Mouse (Mus musculus): ENCODE results near the gene Rex1bd. TPM values are rescaled to one million over a fixed set of nuclear protein-coding genes. Genes with fewer than 3 reads are reported as not detected.

Gene Rex1bd
- polyA plus RNA-seq (2015; fragmentation: Nextera tagmentation; extraction: Ambion mirVana), result 125 and 130 TPM in 2 replicates

DNA sequence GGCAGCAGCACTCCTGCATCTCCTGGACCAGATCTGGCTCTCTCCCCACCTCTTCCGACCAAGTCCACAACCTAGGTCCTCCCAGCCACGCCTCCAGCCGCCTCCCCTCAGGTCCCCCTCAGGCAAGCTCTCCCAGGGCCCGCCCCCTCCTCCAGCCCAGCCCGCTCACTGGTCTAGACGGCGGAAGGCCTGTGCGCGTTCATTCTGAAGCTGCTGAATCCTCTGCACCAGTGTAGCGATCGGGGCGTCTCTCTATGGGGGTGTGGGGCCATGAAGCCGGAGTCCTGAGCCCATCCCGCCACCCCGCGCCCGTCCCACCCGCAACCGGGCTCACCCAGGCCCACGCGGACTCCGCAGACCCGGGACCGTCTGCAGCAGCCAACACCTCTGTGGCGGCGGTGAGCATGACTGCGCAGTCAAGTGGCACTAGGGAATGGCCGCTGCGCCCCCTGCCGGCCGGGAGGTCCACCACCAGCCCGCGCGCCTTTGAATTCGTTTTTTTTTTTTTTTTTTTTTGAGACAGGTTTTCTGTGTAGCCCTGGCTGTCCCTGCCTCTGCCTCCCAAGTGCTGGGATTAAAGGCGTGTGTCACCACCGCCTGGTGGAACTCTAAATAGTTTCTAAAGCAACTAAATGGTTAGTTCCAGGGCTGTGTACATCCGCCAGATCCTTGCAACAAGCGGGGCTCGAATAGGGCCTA is at the start of gene Rex1bd:
TSS of gene Rex1bd (minus strand) at position 425 of the 699 bp plus-strand sequence.
- Histone ChIP-seq H3K4me1 (peaks cover 57% of the 10 kb centered on the region), H3K4me2 (peak within 1 kb of the TSS; percentile 88), H3K4me3 (replicated peaks) (peak within 1 kb of the TSS; percentile 82), H3K9me3 (no peaks in the 10 kb centered on the region), H3K36me3 (peaks cover 18% of the 10 kb centered on the region), H3K9ac (peak within 1 kb of the TSS; percentile 78), H3K27me3 (replicated peaks) (peaks cover 21% of the 10 kb centered on the region), H3K27ac (peak within 1 kb of the TSS; percentile 95)
- ATAC-seq (ENCODE audit: insufficient read depth, low FRiP score, low read depth), result peak; percentile 87
- WGBS, result 3% methylated on average over 40 of the region's 40 CpGs

DNA sequence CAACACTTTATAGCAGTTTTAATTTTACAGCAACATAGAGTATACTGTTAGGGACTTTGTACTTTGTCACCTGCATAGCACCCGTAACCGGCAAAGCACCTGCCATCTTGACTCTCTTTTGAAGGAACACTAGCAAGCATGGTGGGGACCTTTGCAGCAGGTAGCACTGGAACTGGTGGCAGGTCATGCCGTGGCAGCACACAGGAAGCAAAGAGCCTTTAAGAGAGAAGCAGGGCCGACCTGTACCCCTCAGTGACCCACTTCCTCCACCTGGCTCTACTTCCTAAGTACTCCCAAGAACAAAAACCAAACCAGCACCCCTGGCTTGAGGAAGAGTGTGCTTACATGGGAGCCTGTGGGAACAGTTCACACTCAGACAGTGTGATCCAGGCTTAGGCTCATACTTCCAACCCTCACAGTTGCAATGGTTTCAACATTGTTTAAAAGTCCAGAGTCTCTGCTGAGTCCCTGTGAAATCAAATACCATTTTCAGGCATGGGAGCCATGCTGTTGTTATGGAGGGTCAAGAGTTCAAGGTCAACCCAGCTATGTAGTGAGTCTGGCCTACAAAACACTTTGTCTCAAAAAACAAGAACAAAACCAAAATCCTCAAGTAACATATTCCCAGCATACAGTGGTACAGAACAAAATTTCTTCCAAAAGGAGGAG is 48.7 kb upstream of the Rex1bd start:
- H3K9me3 ChIP-seq, result no peaks in the 10 kb centered on the region
- H3K27me3 ChIP-seq (replicated peaks), result no peaks in the 10 kb centered on the region
- ATAC-seq (ENCODE audit: insufficient read depth, low FRiP score, low read depth), result no peak
- no peak overlapping the region for H3K4me2 ChIP-seq
- 0 out of 2 replicates have a peak, but pooled peaks cover 3% of the 10 kb centered on the region for H3K36me3 ChIP-seq
- no peak overlapping the region for H3K27ac ChIP-seq
- no peak overlapping the region for H3K9ac ChIP-seq
- peaks cover 36% of the 10 kb centered on the region for H3K4me1 ChIP-seq
- 85% methylated on average over 4 of the region's 4 CpGs for WGBS
- no peak overlapping the region for H3K4me3 ChIP-seq (replicated peaks)

DNA sequence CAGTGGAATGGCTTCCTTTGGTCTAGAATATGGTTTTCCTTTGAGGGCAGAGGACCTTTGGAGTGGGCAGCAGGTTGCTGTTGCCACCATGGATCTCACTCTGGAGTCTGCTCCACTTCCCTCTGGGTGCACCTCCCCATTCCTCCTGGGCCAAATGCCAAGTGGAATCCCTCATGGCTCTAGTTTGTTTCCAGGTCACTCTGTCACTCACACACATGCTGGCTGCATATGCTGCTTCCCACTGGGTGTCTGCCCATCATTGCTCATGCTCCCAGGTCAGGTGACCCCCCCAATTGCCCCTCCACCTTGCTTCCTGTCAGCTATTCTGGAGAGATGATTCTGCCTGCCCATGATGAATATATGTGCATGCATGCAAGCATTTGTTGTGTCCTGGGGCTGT is 47.2 kb upstream of the Rex1bd start:
- Histone ChIP-seq H3K4me3 (replicated peaks) (no peak overlapping the region), H3K9me3 (no peaks in the 10 kb centered on the region), H3K4me2 (no peak overlapping the region), H3K4me1 (peaks cover 29% of the 10 kb centered on the region), H3K27ac (peak overlapping the region; percentile 51), H3K9ac (no peak overlapping the region), H3K36me3 (0 out of 2 replicates have a peak, but pooled peaks cover 3% of the 10 kb centered on the region), H3K27me3 (replicated peaks) (no peaks in the 10 kb centered on the region)
- ATAC-seq (ENCODE audit: insufficient read depth, low FRiP score, low read depth), result no peak; the same call in 1 of the 2 replicates

DNA sequence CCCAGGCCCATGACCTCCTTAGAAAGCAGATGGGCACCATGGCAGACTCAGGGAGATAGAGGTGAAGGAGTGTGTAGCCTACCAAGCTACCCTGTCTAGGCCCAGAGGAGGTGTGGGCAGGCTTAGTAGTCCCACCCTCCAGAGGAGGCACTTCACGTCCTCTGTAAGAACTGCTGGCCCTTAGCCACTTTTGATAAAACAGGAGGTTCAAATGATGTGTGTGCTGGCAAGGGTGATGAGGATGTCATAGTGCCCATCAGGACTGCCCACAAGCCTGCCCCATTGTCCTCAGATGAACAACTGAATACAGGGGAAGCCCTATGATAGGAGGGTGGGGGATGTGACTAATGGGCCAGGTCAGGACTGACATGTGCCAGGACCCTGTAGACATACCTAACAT is 46.3 kb upstream of the Rex1bd start:
- Histone ChIP-seq H3K27me3 (replicated peaks) (no peaks in the 10 kb centered on the region), H3K4me1 (peaks cover 21% of the 10 kb centered on the region), H3K9ac (no peak overlapping the region), H3K27ac (peak overlapping the region; percentile 51; the same call in 1 of the 2 replicates), H3K4me3 (replicated peaks) (no peak overlapping the region), H3K4me2 (no peak overlapping the region), H3K36me3 (0 out of 2 replicates have a peak, but pooled peaks cover 3% of the 10 kb centered on the region), H3K9me3 (no peaks in the 10 kb centered on the region)
- 40% methylated on average over 1 of the region's 1 CpGs for WGBS
- no peak for ATAC-seq (ENCODE audit: insufficient read depth, low FRiP score, low read depth)

DNA sequence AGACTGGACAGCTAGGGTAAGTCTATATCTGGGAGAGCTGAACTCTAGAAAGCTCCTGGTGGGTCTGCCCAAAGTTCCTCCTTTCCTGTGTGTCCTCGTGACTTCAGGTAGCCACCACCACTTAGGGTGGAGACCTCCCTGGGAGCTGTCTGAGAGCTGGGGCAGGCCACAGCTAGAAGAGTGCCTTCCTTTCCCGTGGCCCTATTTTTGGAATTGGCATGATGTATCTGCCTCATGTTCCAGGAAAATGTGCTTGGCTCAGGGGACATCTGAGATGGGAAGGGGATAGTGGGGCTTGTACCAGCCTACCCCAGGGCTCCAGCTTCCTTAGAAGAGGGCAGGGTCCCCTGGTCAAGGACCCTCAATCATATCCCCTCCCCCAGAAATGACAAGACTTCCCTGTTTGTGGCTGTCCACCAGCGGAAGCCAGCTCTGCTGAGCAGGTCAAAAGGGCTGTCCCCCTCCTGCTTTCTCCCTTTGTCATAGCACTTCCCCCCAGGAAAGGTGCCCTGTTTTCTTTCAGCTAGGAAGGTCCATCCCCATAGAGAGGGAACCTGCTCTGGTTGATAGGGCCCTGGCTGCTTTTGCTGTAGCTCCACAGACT is 45.1 kb upstream of the Rex1bd start:
- Histone ChIP-seq H3K27me3 (replicated peaks) (no peaks in the 10 kb centered on the region), H3K4me2 (no peak overlapping the region), H3K36me3 (no peaks in the 10 kb centered on the region), H3K9me3 (no peaks in the 10 kb centered on the region), H3K27ac (no peak overlapping the region), H3K9ac (no peak overlapping the region), H3K4me3 (replicated peaks) (no peak overlapping the region), H3K4me1 (peaks cover 24% of the 10 kb centered on the region)
- no peak for ATAC-seq (ENCODE audit: insufficient read depth, low FRiP score, low read depth)
- WGBS, result 47% methylated on average over 3 of the region's 3 CpGs

DNA sequence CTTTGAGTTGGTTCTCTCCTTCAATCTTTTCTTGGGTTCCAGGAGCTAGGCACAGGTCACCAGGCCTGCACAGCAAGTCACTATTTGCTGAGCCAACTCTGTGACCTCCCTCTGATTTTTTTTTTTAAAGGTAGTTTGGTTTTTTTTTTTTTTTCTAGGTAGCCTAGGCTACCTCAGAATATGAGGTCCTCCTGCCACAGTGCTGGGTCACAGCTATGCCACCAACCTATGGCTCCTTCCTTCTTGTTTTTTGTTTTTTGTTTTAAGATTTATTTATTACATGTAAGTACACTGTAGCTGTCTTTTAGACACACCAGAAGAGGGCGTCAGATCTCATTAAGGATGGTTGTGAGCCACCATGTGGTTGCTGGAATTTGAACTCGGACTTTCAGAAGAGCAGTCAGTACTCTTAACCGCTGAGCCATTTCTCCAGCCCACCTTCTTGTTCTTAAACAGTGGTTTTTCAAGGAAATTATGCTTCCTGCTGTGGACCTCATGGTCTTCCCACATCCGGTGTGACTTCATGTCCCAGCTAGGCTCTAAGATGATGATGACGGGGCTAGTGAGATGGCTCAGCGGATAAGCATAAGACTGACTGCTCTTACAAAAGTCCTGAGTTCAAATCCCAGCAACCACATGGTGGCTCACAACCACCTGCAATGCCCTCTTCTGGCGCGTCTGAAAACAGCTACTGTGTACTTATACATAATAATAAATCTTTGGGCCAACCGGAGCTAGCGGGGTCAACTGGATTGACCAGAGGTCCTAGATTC is 43.0 kb upstream of the Rex1bd start:
- H3K27ac ChIP-seq, result no peak overlapping the region
- H3K36me3 ChIP-seq, result no peaks in the 10 kb centered on the region
- H3K4me3 ChIP-seq (replicated peaks), result no peak overlapping the region
- peaks cover 27% of the 10 kb centered on the region for H3K4me1 ChIP-seq
- H3K9me3 ChIP-seq, result no peaks in the 10 kb centered on the region
- H3K9ac ChIP-seq, result no peak overlapping the region
- 90% methylated on average over 10 of the region's 10 CpGs for WGBS
- H3K27me3 ChIP-seq (replicated peaks), result no peaks in the 10 kb centered on the region
- H3K4me2 ChIP-seq, result no peak overlapping the region
- no peak for ATAC-seq (ENCODE audit: insufficient read depth, low FRiP score, low read depth)

DNA sequence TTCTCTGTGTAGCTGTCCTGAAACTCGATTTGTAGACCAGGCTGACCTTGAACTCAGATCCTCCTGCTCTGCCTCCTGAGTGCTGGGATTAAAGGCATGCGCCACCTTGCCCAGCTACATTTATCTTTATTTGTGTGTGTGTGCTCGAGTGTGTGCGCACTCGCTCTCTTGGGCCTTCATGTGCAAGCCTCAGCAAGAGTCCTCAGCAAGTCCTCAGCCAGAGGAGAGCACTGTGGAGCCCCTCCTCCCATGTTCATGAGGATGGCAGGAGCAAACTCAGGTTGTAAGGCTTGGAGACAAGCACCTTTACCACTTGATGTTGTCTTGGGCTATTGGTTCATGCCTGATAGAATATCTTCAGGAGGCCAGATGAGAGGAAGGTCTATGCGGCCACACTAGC is 41.2 kb upstream of the Rex1bd start:
- no peak overlapping the region for H3K4me2 ChIP-seq
- H3K27ac ChIP-seq, result no peak overlapping the region
- H3K9me3 ChIP-seq, result no peaks in the 10 kb centered on the region
- H3K4me3 ChIP-seq (replicated peaks), result no peak overlapping the region
- no peaks in the 10 kb centered on the region for H3K27me3 ChIP-seq (replicated peaks)
- H3K9ac ChIP-seq, result no peak overlapping the region
- ATAC-seq (ENCODE audit: insufficient read depth, low FRiP score, low read depth), result no peak
- 80% methylated on average over 6 of the region's 6 CpGs for WGBS
- no peaks in the 10 kb centered on the region for H3K36me3 ChIP-seq
- H3K4me1 ChIP-seq, result peaks cover 16% of the 10 kb centered on the region; the same call in 1 of the 2 replicates

DNA sequence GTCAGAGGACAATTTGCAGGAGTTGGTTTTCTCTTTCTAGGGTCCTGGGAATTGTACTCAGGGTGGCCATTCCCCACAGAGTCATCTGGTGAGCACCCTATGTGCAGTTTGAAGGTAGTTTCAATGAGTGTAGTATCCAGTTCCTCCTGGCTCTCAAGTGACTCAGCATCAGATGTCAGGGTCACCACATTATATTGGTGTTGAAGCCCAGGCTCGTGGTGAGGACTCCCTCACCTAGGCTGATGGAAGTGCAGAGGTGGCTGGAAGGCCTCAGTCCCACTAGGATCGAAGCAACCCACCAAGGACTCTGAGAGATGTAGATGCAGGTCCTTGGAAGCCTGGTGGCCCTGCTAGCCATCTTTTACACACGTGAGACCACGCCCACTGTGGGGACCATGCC is 39.9 kb upstream of the Rex1bd start:
- 82% methylated on average over 4 of the region's 4 CpGs for WGBS

DNA sequence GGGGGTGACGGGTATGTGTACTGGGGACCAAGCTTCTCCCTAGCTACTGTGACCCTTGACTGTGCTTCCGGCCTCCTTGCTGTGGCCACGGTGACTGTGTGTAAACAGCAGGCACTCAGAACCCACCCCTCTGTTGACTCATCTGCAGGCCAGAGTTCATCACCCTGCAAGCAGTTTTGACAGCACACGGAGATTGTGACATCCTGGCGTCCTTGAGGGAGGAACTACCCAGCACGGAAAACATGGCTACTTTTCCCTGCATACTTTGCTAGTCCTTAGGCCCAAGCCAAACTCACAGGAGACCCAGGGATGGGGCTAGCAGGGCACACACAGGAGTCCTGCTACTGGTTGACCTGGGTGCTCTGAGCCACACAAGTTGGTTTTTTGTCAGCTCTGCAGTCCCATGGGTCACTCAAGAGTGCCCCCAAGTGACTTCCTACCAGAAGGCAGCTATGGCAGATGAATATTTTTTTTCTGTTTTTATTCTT is 37.7 kb upstream of the Rex1bd start:
- no peak overlapping the region for H3K9ac ChIP-seq
- no peaks in the 10 kb centered on the region for H3K9me3 ChIP-seq
- no peak overlapping the region for H3K4me3 ChIP-seq (replicated peaks)
- no peaks in the 10 kb centered on the region for H3K27me3 ChIP-seq (replicated peaks)
- H3K4me2 ChIP-seq, result no peak overlapping the region
- ATAC-seq (ENCODE audit: insufficient read depth, low FRiP score, low read depth), result no peak
- H3K27ac ChIP-seq, result 0 out of 2 replicates have a peak overlapping the region, but pooled peaks have one; percentile 32
- 43% methylated on average over 6 of the region's 6 CpGs for WGBS
- no peaks in the 10 kb centered on the region for H3K36me3 ChIP-seq
- H3K4me1 ChIP-seq, result peaks cover 21% of the 10 kb centered on the region

More for the DNA sequence above, 39.9 kb upstream of the Rex1bd start:
- H3K4me1 ChIP-seq, result 0 out of 2 replicates have a peak, but pooled peaks cover 8% of the 10 kb centered on the region
- no peak overlapping the region for H3K4me3 ChIP-seq (replicated peaks)
- no peaks in the 10 kb centered on the region for H3K9me3 ChIP-seq
- ATAC-seq (ENCODE audit: insufficient read depth, low FRiP score, low read depth), result no peak
- no peaks in the 10 kb centered on the region for H3K36me3 ChIP-seq
- no peak overlapping the region for H3K9ac ChIP-seq
- no peak overlapping the region for H3K27ac ChIP-seq
- no peak overlapping the region for H3K4me2 ChIP-seq
- H3K27me3 ChIP-seq (replicated peaks), result no peaks in the 10 kb centered on the region

DNA sequence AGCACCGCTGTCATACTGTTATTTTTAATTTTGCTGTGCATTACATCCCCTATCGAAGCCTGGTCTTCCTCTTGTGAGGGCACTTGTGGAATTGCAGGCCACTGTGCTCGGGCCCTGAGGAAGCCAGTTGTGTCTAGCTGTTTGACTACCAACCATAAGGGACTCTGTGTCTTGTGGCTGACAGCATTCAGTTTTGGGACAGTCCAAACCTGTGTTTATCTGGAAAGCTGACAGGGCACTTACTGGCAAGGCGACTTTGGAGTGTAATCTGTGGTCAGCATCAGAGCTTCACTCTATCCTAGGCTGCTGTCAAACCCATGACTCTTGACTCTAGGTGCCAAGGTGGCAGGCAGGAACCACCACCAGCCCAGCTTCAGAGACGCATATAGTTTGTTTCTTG is 34.5 kb upstream of the Rex1bd start:
- WGBS, result 69% methylated on average over 5 of the region's 5 CpGs
- peaks cover 19% of the 10 kb centered on the region for H3K4me1 ChIP-seq
- no peak overlapping the region for H3K27ac ChIP-seq
- no peak for ATAC-seq (ENCODE audit: insufficient read depth, low FRiP score, low read depth)
- H3K4me3 ChIP-seq (replicated peaks), result peak overlapping the region; percentile 88; the same call in 1 of the 2 replicates
- no peaks in the 10 kb centered on the region for H3K27me3 ChIP-seq (replicated peaks)
- 0 out of 2 replicates have a peak, but pooled peaks cover 10% of the 10 kb centered on the region for H3K36me3 ChIP-seq
- H3K4me2 ChIP-seq, result peak overlapping the region; percentile 93
- H3K9me3 ChIP-seq, result no peaks in the 10 kb centered on the region
- H3K9ac ChIP-seq, result no peak overlapping the region

DNA sequence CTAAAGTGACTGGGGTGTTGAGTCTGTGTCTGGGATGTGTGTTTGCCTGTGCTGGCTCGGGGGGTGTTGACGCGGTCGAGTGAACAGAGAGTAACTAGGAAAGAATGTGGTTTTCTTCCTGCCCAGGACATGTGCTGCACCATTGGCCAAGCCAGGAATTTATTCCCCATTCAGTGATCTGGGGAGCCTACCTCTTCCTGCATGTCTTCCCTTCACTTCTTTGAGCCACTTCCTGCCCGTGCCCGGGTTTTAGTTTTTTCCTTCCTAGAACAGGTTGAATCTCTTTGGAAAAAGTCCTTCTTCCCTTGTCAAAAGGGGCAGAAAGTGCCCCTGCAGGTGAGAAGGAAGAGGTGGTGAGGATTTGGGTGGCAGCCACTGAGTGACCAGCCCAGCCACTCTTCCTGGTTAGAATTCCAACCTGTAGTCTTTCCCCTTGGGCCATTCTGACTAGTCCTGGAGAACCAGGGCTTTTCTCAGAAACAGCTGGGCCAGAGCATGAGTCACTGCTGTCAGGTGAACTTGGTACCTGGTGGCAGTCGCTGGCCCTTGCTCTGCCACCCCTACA is 34.0 kb upstream of the Rex1bd start:
- H3K4me3 ChIP-seq (replicated peaks), result peak overlapping the region; percentile 88
- peaks cover 19% of the 10 kb centered on the region for H3K4me1 ChIP-seq
- no peak for ATAC-seq (ENCODE audit: insufficient read depth, low FRiP score, low read depth)
- H3K4me2 ChIP-seq, result peak overlapping the region; percentile 93
- peak overlapping the region; percentile 96; the same call in 1 of the 2 replicates for H3K27ac ChIP-seq
- H3K9ac ChIP-seq, result peak overlapping the region; percentile 83; the same call in 1 of the 2 replicates
- 28% methylated on average over 7 of the region's 7 CpGs for WGBS
- no peaks in the 10 kb centered on the region for H3K27me3 ChIP-seq (replicated peaks)
- no peaks in the 10 kb centered on the region for H3K9me3 ChIP-seq
- H3K36me3 ChIP-seq, result peaks cover 13% of the 10 kb centered on the region; the same call in 1 of the 2 replicates
